Mouse (Mus musculus) adrenal gland, adult 2 months (tissue): ENCODE measurements around the gene Nmnat3. TPM values are rescaled to one million over a fixed set of nuclear protein-coding genes. Genes with fewer than 3 reads are reported as not detected.

Source experiments
- DNase-seq: peaks from one replicate; pipeline ENCODE4 v3.0.0; 2021
- polyA plus RNA-seq: library from polyadenylated mRNA; depleted of rRNA; stranded (reverse); fragments of >200 nt; gene quantifications from 2 replicates; pipeline ENCODE4 v1.2.3, GENCODE M21; 2012
- total RNA-seq, 2 experiments: library from RNA; stranded (reverse); gene quantifications; 2 replicates each; pipeline ENCODE4 v1.2.3; 2021

Gene Nmnat3
- total and polyA plus RNA-seq, 3 experiments, result 10.0 to 20.2 (median 16.9) TPM

GRCm38 (mm10) chr9:98420666-98421065, 133.4 kb downstream of the Nmnat3 start:
- DNase-seq, result no peak

GRCm38 (mm10) chr9:98421903-98422302, 134.7 kb downstream of the Nmnat3 start:
- no peak for DNase-seq

GRCm38 (mm10) chr9:98422656-98423055, 135.4 kb downstream of the Nmnat3 start, which contains the start of gene Rbp1:
Gene Rbp1 (plus strand): TSS chr9:98422961.
- DNase-seq, result no peak

- no peak for DNase-seq
Measured at GRCm38 (mm10) chr9:98423691-98424090, 136.5 kb downstream of the Nmnat3 start.

- DNase-seq, result no peak
Measured at GRCm38 (mm10) chr9:98424291-98424690, 137.1 kb downstream of the Nmnat3 start.

- DNase-seq, result peak; percentile 33
Measured at GRCm38 (mm10) chr9:98424725-98425210, 137.5 kb downstream of the Nmnat3 start.

- DNase-seq, result no peak
Measured at GRCm38 (mm10) chr9:98425351-98425880, 138.2 kb downstream of the Nmnat3 start.

GRCm38 (mm10) chr9:98427906-98428517, 140.8 kb downstream of the Nmnat3 start:
- DNase-seq, result no peak

GRCm38 (mm10) chr9:98428783-98429182, 141.5 kb downstream of the Nmnat3 start:
- DNase-seq, result peak; percentile 16

GRCm38 (mm10) chr9:98429806-98430205, 142.6 kb downstream of the Nmnat3 start:
- DNase-seq, result peak; percentile 27

- DNase-seq, result no peak
Measured at GRCm38 (mm10) chr9:98430528-98430927, 143.3 kb downstream of the Nmnat3 start.

- no peak for DNase-seq
Measured at GRCm38 (mm10) chr9:98433021-98433420, 145.8 kb downstream of the Nmnat3 start.

- no peak for DNase-seq
Measured at GRCm38 (mm10) chr9:98433956-98434588, 146.8 kb downstream of the Nmnat3 start.

- no peak for DNase-seq
Measured at GRCm38 (mm10) chr9:98437819-98438218, 150.6 kb downstream of the Nmnat3 start.

GRCm38 (mm10) chr9:98439091-98439490, 151.9 kb downstream of the Nmnat3 start:
- no peak for DNase-seq

- DNase-seq, result no peak
Measured at GRCm38 (mm10) chr9:98442638-98443037, 155.4 kb downstream of the Nmnat3 start.

GRCm38 (mm10) chr9:98445359-98446149, 158.3 kb downstream of the Nmnat3 start:
- no peak for DNase-seq

- DNase-seq, result no peak
Measured at GRCm38 (mm10) chr9:98450976-98451375, 163.7 kb downstream of the Nmnat3 start.

GRCm38 (mm10) chr9:98466709-98467108, 179.5 kb downstream of the Nmnat3 start:
- no peak for DNase-seq
